Mouse (Mus musculus) megakaryocyte, embryonic 14.5 days (primary cell): ENCODE measurements around the gene Cela2a.

ENCODE experiments used
- FLI1 ChIP-seq: IDR thresholded peaks from 2 replicates; pipeline ENCODE4 v1.6.1; 2012; ENCODE audit warnings: low read length, inconsistent platforms, mixed read lengths
- GATA1 ChIP-seq: IDR thresholded peaks from 3 replicates; pipeline ENCODE4 v1.6.1; 2012; ENCODE audit warnings: mixed read lengths, low read length, inconsistent platforms, borderline replicate concordance

GRCm38 (mm10) chr4:141834536-141835095 is 8.7 kb upstream of the Cela2a start:
- TF ChIP-seq FLI1 (no peak), GATA1 (no peak)
